Mouse (Mus musculus) liver, postnatal 0 days (tissue): ENCODE data around the gene Wdr93.

Source experiments
- CTCF ChIP-seq: sonication (generic); IDR thresholded peaks from 2 replicates; pipeline ENCODE4 v1.5.1; 2016; ENCODE audit warnings: antibody characterized with exemption, low read depth
- EP300 ChIP-seq: IDR thresholded peaks from 2 replicates; pipeline ENCODE4 v1.6.1; 2016; ENCODE audit warnings: antibody characterized with exemption, low read depth, mild to moderate bottlenecking

- no peak for TF ChIP-seq CTCF
- TF ChIP-seq EP300 = no peak
These were observed 57.4 kb downstream of the Wdr93 start for GRCm38 (mm10) chr7:79800336-79800735.
